ENCODE assay signal across 9 mouse cellular contexts in genomic region chr5:123746253-123746652, GRCm38 (mm10). TPM values are rescaled to one million over a fixed set of nuclear protein-coding genes. Genes with fewer than 3 reads are reported as not detected.
DNase-seq lines count a peak whose midpoint lies in the region; ATAC-seq lines count a peak whose summit lies in the region.
"Had no signal": no experiment of that assay in that cellular context is flagged by ENCODE, and none has a peak within 500 bp of the region (broad histone marks: within the 10 kb centered on the region; RNA-seq: fewer than 3 reads in every experiment).

No protein-coding gene starts in this region.

- no peak for ATAC-seq in heart, embryonic 16.5 days (replicated peaks; ENCODE audit: extremely low read depth, insufficient read depth, low FRiP score)
- ATAC-seq in hindbrain, embryonic 13.5 days (ENCODE audit: low FRiP score) = no peak
- no peak for ATAC-seq in midbrain, embryonic 14.5 days (ENCODE audit: low FRiP score, low TSS enrichment)

- peaks cover 34% of the 10 kb centered on the region for H3K4me1 ChIP-seq in heart, embryonic 16.5 days (ENCODE audit: control insufficient read depth, insufficient read depth, low read length)
- peaks cover 38% of the 10 kb centered on the region for H3K4me1 ChIP-seq in hindbrain, embryonic 13.5 days (replicated peaks)
- H3K4me1 ChIP-seq in midbrain, embryonic 14.5 days (ENCODE audit: control insufficient read depth, insufficient read depth, low read length) = peaks cover 25% of the 10 kb centered on the region

- H3K27me3 ChIP-seq in heart, embryonic 16.5 days (ENCODE audit: control insufficient read depth, insufficient read depth, low read length) = no peaks in the 10 kb centered on the region
- H3K27me3 ChIP-seq in hindbrain, embryonic 13.5 days = no peaks in the 10 kb centered on the region
- no peaks in the 10 kb centered on the region for H3K27me3 ChIP-seq in midbrain, embryonic 14.5 days (ENCODE audit: control insufficient read depth, insufficient read depth, low read length)

- peak overlapping the region; percentile 12 for H3K4me3 ChIP-seq in heart, embryonic 16.5 days (ENCODE audit: low read length)
- H3K4me3 ChIP-seq in hindbrain, embryonic 13.5 days = peak overlapping the region; percentile 72
- peak overlapping the region; percentile 66 for H3K4me3 ChIP-seq in midbrain, embryonic 14.5 days (replicated peaks; ENCODE audit: low read depth, low read length)

- H3K4me2 ChIP-seq in heart, embryonic 16.5 days (ENCODE audit: low read depth, low read length) = peak overlapping the region; percentile 93
- H3K4me2 ChIP-seq in hindbrain, embryonic 13.5 days = peak overlapping the region; percentile 70
- H3K4me2 ChIP-seq in midbrain, embryonic 14.5 days (ENCODE audit: low read length) = peak overlapping the region; percentile 89

- no peak overlapping the region for H3K27ac ChIP-seq in heart, embryonic 16.5 days (ENCODE audit: low read length)
- H3K27ac ChIP-seq in hindbrain, embryonic 13.5 days = no peak overlapping the region
- no peak overlapping the region for H3K27ac ChIP-seq in midbrain, embryonic 14.5 days (replicated peaks; ENCODE audit: low read depth, low read length)

- H3K36me3 ChIP-seq in heart, embryonic 16.5 days (ENCODE audit: control insufficient read depth, insufficient read depth) = peaks cover 23% of the 10 kb centered on the region
- peaks cover 26% of the 10 kb centered on the region for H3K36me3 ChIP-seq in hindbrain, embryonic 13.5 days
- H3K36me3 ChIP-seq in midbrain, embryonic 14.5 days (ENCODE audit: control insufficient read depth, insufficient read depth, low read length) = peaks cover 35% of the 10 kb centered on the region

- no peaks in the 10 kb centered on the region for H3K9me3 ChIP-seq in heart, embryonic 16.5 days (replicated peaks; ENCODE audit: control insufficient read depth, low read length)
- H3K9me3 ChIP-seq in hindbrain, embryonic 13.5 days = no peaks in the 10 kb centered on the region
- H3K9me3 ChIP-seq in midbrain, embryonic 14.5 days (ENCODE audit: control insufficient read depth, low read length) = no peaks in the 10 kb centered on the region

- peak overlapping the region; percentile 46; the same call in 1 of the 2 replicates for H3K9ac ChIP-seq in heart, embryonic 16.5 days (ENCODE audit: low read length)
- H3K9ac ChIP-seq in hindbrain, embryonic 13.5 days = no peak overlapping the region
- 0 out of 2 replicates have a peak overlapping the region, but pooled peaks have one; percentile 6 for H3K9ac ChIP-seq in midbrain, embryonic 14.5 days (replicated peaks; ENCODE audit: low read length)

- no peak for DNase-seq in heart, postnatal 36 days
- DNase-seq in Muller cell, postnatal 12 days (ENCODE audit: inconsistent ontology term) = peak; percentile 72
- DNase-seq in midbrain, embryonic 14.5 days = no peak
- no peak for DNase-seq in cerebellum, postnatal 14 days
- no peak for DNase-seq in cerebellum, adult 11-12 months
- DNase-seq in layer of hippocampus, adult 8-10 months (ENCODE audit: low spot score in 2 of 2) = no peak
- DNase-seq: gastrocnemius, postnatal 14 days had no signal

- intact Hi-C loops in heart, postnatal 36 days (cut with DNase I) = loop anchor here (5.0 kb wide), 1 partner anchor 161 kb away; the partner anchor contains the start of gene Denr

RNA-seq across cellular contexts. Expression of gene Rsrc2, which starts 3.0 kb away (rescaled TPM):
- 70.6 and 83.9 TPM in 2 replicates for polyA plus RNA-seq in heart, embryonic 16.5 days (2015; fragmentation: Nextera tagmentation; extraction: Ambion mirVana)
- 10 to 100 TPM; 45.1 to 48.1 TPM for total RNA-seq in heart, postnatal 36 days (2021)
- polyA plus RNA-seq in hindbrain, embryonic 13.5 days (2015; fragmentation: Nextera tagmentation; extraction: Ambion mirVana) = 169 and 177 TPM in 2 replicates
- 137 and 138 TPM in 2 replicates for polyA plus RNA-seq in midbrain, embryonic 14.5 days (2014; fragmentation: Nextera tagmentation; extraction: Ambion mirVana)
- 100 to 1,000 TPM in 3 of 4 experiments, 10 to 100 TPM in 1; 90.7 to 107 (median 103) TPM for total RNA-seq in layer of hippocampus, adult 8-10 months (2022)

RNA-seq across cellular contexts. Expression of gene Kntc1, which starts 3.3 kb away (rescaled TPM):
- polyA plus RNA-seq in heart, embryonic 16.5 days (2015; fragmentation: Nextera tagmentation; extraction: Ambion mirVana) = 16.4 and 17.8 TPM in 2 replicates
- under 1 TPM; 0.19 to 0.78 TPM for total RNA-seq in heart, postnatal 36 days (2021)
- 7.2 and 7.4 TPM in 2 replicates for polyA plus RNA-seq in hindbrain, embryonic 13.5 days (2015; fragmentation: Nextera tagmentation; extraction: Ambion mirVana)
- 4.0 and 5.6 TPM in 2 replicates for polyA plus RNA-seq in midbrain, embryonic 14.5 days (2014; fragmentation: Nextera tagmentation; extraction: Ambion mirVana)
- total RNA-seq in layer of hippocampus, adult 8-10 months (2022) = 1 to 10 TPM in 3 of 4 experiments, under 1 TPM in 1; 0.99 to 2.9 (median 2.0) TPM

RNA-seq across cellular contexts. Expression of gene Zcchc8, which starts 25.4 kb away (rescaled TPM):
- polyA plus RNA-seq in heart, embryonic 16.5 days (2015; fragmentation: Nextera tagmentation; extraction: Ambion mirVana) = 53.5 and 58.5 TPM in 2 replicates
- total RNA-seq in heart, postnatal 36 days (2021) = 10 to 100 TPM; 22.6 to 25.0 TPM
- polyA plus RNA-seq in hindbrain, embryonic 13.5 days (2015; fragmentation: Nextera tagmentation; extraction: Ambion mirVana) = 68.7 and 70.7 TPM in 2 replicates
- polyA plus RNA-seq in midbrain, embryonic 14.5 days (2014; fragmentation: Nextera tagmentation; extraction: Ambion mirVana) = 56.5 and 80.0 TPM in 2 replicates
- 10 to 100 TPM; 41.5 to 54.4 (median 50.4) TPM for total RNA-seq in layer of hippocampus, adult 8-10 months (2022)

Comparison
In these comparisons a context has a peak if more than half of its experiments do, and no peak if none do; other contexts are left out.
1. H3K4me3 ChIP-seq: peak in every context shown above with its lines; median percentile 72 in hindbrain, embryonic 13.5 days; 66 in midbrain, embryonic 14.5 days; 12 in heart, embryonic 16.5 days.